Mouse (Mus musculus) right cerebral cortex, postnatal 25 days (tissue): ENCODE measurements around the gene Gm3115.
"Not testable (repeated sequence)": the region's sequence is repeated elsewhere in the genome, so short reads cannot be mapped to it uniquely, and the experiment has no call there.

Experiments
- DNase-seq: peaks from one replicate; pipeline ENCODE4 v3.0.0; 2022

Gm3115 gene

DNA sequence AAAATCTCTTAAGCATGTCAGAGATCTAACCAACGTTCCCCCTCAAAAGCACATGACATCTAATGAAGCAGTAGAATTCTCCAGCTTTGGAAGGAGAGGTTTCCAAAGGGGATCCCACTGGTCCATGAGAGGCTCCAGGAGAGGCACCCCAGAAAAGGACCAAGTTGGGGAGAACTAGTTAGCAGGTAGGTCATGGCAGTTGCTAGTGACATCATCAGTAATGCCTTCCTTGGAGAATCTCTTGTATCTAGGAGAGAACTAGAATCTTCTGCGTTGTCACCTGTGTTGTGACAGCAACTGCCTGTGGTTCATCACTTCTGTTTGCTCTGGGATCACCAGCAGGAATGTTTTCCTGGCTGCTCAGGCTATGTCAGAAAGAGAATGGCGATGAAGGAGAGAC is at the start of gene Gm3115:
TSS of gene Gm3115 (plus strand) at position 301 of the 400 bp plus-strand sequence.
- not testable (repeated sequence) for DNase-seq

DNA sequence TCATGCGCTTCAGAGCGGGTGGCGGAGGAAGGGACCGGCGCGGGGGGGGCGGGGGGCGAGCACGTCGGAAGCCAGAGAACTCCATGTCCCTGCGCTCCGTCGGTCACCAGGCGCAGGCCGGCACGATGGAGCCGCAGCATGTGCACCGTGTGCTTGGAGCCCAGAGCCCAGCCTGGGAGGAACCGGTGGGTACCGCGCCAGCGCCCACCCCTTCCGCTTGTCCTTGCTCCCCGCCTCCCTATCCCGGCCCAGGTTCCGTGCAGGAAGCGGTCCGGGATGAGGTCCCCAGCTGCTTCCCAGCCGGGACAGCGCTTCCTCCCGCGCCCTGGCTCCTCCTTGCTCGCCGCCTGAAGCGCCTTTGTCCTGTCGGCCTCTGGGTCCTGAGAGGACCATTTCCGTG is 26.5 kb downstream of the Gm3115 start, which contains the start of gene Gm8108:
TSS of gene Gm8108 (plus strand) at position 101 of the 400 bp plus-strand sequence.
- not testable (repeated sequence) for DNase-seq

DNA sequence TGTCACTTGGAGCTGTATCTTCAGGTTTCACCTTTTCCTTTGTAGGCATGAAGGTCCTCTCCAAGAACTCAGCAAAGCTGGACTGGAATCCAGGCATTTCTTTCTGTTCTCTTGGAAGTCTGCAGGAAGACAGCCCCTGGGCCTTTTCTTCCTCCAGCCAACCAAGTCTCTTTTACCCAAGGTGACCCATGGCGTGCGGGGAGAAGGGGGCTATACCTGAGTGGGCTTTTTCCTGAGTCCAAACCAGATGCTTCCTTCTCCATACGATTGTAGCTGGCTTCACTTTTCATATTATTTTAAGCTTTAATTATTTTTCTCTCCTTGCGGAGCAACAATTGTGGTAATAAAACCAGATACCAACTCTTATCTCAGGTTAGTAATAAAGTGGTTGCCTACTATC is 57.7 kb downstream of the Gm3115 start:
- DNase-seq: not testable (repeated sequence)
